Mouse (Mus musculus): ENCODE measurements around the gene Gm3448. TPM values are rescaled to one million over a fixed set of nuclear protein-coding genes. Genes with fewer than 3 reads are reported as not detected.
A peak's percentile ranks its signal among the peaks of the same experiment; 100 is the strongest.
"Not testable (repeated sequence)": the region's sequence is repeated elsewhere in the genome, so short reads cannot be mapped to it uniquely, and the experiment has no call there.

Gm3448 gene
- total RNA-seq, 2 experiments from 2014 or later, result 0.79 to 0.89 TPM

DNA sequence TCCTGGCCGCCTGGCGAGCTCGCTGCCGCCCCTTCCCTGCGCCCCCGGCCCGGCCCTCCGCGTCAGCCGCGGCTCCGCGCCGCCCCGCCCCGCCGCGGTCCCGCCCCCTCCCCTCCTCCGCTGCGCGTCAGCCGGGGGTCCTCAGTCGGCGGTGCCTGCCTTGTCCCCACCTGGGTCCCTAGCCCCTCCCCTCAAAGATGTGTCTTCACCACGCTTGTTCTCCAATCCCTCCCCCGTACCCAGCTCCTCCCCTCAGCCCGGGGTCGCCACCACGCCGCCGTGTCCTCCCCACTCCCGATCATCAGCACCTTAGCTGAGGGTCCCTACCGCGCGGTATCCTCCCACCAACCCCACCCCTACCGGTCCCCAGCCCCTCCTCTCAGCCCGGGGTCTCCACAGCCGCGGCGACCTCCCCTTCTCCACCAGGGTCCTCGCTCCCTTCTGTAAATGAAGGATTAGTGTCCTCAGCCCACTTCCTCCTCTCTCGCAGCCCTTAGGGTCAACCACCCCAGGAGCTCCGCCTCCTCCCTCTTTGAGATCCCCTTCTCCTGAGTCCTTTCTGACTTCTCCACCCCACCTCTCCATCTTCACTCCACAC, 79.7 kb downstream of the Gm3448 start:
- DNase-seq; intact Hi-C loops (cut with DNase I): not testable (repeated sequence)

GRCm38 (mm10) chr17:14960951-14961556, 80.3 kb downstream of the Gm3448 start, which contains the start of gene Phf10:
Phf10 (minus strand) TSS chr17:14961273.
- intact Hi-C loops (cut with DNase I), result not testable (repeated sequence)
- peak; percentile 16 to 42 for DNase-seq

DNA sequence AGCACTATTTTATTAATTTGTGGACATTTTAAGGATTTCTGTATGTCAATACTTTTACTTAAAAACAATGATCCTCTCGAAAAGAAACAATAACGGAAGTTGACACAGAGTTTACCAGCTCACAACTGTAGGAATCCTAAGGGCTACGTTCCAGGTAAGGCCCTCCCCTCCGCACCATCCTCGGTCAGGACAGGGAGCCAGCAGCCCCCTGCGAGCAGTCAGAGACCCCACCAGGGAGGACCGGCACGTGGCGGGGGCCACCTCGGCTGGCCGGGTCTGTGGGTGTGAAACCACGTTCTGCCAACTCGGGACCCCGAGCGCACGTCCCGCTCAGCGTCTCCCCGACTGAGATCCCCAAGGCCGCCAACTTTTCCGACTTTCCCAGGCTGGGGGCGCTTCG, 80.8 kb downstream of the Gm3448 start:
- intact Hi-C loops (cut with DNase I), result no loop called here
- peak in 1 of 2 experiments; percentile 27 for DNase-seq

DNA sequence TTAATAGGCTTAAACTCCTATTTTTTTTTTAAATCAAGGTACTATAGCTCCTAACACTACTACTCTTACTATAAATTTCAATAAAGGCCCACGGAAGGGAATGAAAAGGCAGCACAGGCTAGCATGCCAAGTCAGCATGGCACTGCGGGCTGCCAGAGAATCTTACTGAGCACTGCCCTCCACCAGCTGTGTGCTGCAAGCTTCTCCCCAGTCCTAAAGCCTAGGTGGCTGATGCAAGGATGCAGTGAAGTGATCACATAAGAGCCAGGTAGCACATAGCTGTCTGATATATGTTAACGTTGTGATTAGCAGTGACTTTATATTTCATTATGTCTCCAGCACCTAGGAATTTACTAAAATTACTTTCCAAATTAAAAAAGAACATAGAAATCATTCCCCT, 81.4 kb downstream of the Gm3448 start:
- intact Hi-C loops (cut with DNase I), result no loop called here
- no peak for DNase-seq

- intact Hi-C loops (cut with DNase I), result no loop called here
- DNase-seq, result no peak
Observed at GRCm38 (mm10) chr17:14958686-14959327, 82.5 kb downstream of the Gm3448 start.

GRCm38 (mm10) chr17:14953452-14953851, 87.9 kb downstream of the Gm3448 start:
- no peak for DNase-seq
- intact Hi-C loops (cut with DNase I), result no loop called here

DNA sequence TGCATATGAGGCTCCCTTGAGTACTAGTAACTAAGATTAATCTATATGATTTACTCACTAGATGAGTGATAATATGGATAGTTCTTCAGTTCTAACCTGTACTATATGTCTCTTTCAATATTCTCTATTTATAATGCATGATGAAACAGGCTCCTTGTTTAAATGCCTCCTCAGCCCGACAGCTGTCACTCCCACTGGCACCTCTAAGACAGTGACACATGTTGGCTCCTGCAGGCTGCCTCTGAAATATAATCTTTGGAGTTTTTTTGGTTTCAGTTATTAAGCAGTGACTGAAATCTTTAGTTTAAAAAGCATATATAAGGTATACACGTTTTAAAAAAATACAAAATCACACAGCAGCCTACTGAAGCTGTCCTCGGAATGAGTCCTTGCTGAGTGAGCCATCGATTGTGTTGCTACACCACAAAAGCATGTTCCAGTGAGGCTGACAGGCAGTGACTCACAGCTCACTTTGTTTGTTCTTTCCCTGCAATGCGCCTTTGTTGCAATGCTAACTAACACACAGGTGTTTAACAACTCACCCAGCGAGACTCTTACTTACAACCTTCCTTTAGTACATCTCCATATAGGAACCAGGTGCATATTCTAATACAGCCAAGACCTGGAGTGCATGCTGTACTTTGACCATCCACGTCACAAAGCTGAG, 92.0 kb downstream of the Gm3448 start:
- intact Hi-C loops (cut with DNase I), result no loop called here
- DNase-seq, result no peak

Other genes with a start within 250 kb of the Gm3448 start
- gene Wdr27, start 98.4 kb downstream of the Gm3448 start, total RNA-seq (2021), result 1 to 10 TPM; 1.8 to 2.0 TPM
- 1 to 10 TPM; 6.5 to 8.6 TPM for gene 1600012H06Rik, start 98.4 kb downstream of the Gm3448 start, total RNA-seq (2021)
- 10 to 100 TPM; 43.2 to 46.4 TPM for gene Phf10, start 80.3 kb downstream of the Gm3448 start, total RNA-seq (2021)
- gene 9030025P20Rik, start 63.1 kb downstream of the Gm3448 start, total RNA-seq (2021), result 1 to 10 TPM; 2.2 to 2.6 TPM
- not detected for gene Gm3417, start 62.7 kb downstream of the Gm3448 start, total RNA-seq (2021)
- gene Gm3435, start 31.4 kb downstream of the Gm3448 start, total RNA-seq (2021), result 1 to 10 TPM; 1.4 to 1.7 TPM
- gene Ermard, start 329 bp downstream of the Gm3448 start, total RNA-seq (2021), result 10 to 100 TPM; 13.7 to 17.7 TPM
- not detected for gene Tcte3, start within 50 bp of the Gm3448 start, total RNA-seq (2021)